8 mouse cellular contexts compared by ENCODE assay signal in genomic region chr4:132198285-132198712, GRCm38 (mm10). TPM values are rescaled to one million over a fixed set of nuclear protein-coding genes. Genes with fewer than 3 reads are reported as not detected.
DNase-seq lines count a peak whose midpoint lies in the region; ATAC-seq and TF ChIP-seq lines count a peak whose summit lies in the region.
"Had no signal": no experiment of that assay in that cellular context is flagged by ENCODE, and none has a peak within 500 bp of the region (broad histone marks: within the 10 kb centered on the region; RNA-seq: fewer than 3 reads in every experiment).

No protein-coding gene starts in this region.

- no peak overlapping the region for H3K4me3 ChIP-seq in ES-Bruce4 (ENCODE audit: low read depth, low read length)
- H3K4me3 ChIP-seq in liver, embryonic 16.5 days (ENCODE audit: low read depth, low read length), result no peak overlapping the region
- H3K4me3 ChIP-seq in limb, embryonic 10.5 days, result no peak overlapping the region
- H3K4me3 ChIP-seq: embryonic facial prominence, embryonic 15.5 days had no signal

- TF ChIP-seq CTCF in ES-Bruce4 (IDR thresholded peaks at IDR 0.05; ENCODE audit: low read depth, low read length), result no peak

- DNase-seq in CD4-positive helper T cell, adult 2 months (ENCODE audit: low read depth, low spot score), result peak; percentile 59
- DNase-seq in thymus, postnatal 4 days, result peak; percentile 60
- DNase-seq in cerebellum, adult 11-12 months, result no peak
- no peak for DNase-seq in limb, embryonic 10.5 days (ENCODE audit: low spot score)

- peaks cover 2% of the 10 kb centered on the region for H3K4me1 ChIP-seq in ES-Bruce4 (ENCODE audit: control insufficient read depth, insufficient read depth, low read length)
- peaks cover 21% of the 10 kb centered on the region for H3K4me1 ChIP-seq in liver, embryonic 16.5 days (ENCODE audit: control insufficient read depth, low read depth, low read length)
- no peaks in the 10 kb centered on the region for H3K4me1 ChIP-seq in limb, embryonic 10.5 days

- no peaks in the 10 kb centered on the region for H3K27me3 ChIP-seq in ES-Bruce4 (ENCODE audit: control insufficient read depth, insufficient read depth, low read length, poor library complexity, severe bottlenecking)
- no peaks in the 10 kb centered on the region for H3K27me3 ChIP-seq in liver, embryonic 16.5 days (ENCODE audit: control insufficient read depth, insufficient read depth, low read depth, low read length)
- H3K27me3 ChIP-seq in limb, embryonic 10.5 days (ENCODE audit: low read depth, poor library complexity, severe bottlenecking), result no peaks in the 10 kb centered on the region
- H3K27me3 ChIP-seq: embryonic facial prominence, embryonic 15.5 days had no signal

- peaks cover 59% of the 10 kb centered on the region for H3K36me3 ChIP-seq in ES-Bruce4 (ENCODE audit: control insufficient read depth, insufficient read depth, low read length, poor library complexity, severe bottlenecking)
- H3K36me3 ChIP-seq in liver, embryonic 16.5 days (ENCODE audit: control insufficient read depth, insufficient read depth), result peaks cover 4% of the 10 kb centered on the region
- H3K36me3 ChIP-seq in limb, embryonic 10.5 days, result peaks cover 97% of the 10 kb centered on the region

- no peak for TF ChIP-seq POLR2A in ES-Bruce4 (IDR thresholded peaks at IDR 0.05; ENCODE audit: insufficient read depth, low read length)

- H3K9me3 ChIP-seq in ES-Bruce4 (replicated peaks; ENCODE audit: control insufficient read depth, insufficient read depth, low read length, poor library complexity, severe bottlenecking), result no peaks in the 10 kb centered on the region
- no peaks in the 10 kb centered on the region for H3K9me3 ChIP-seq in liver, embryonic 16.5 days (replicated peaks; ENCODE audit: control insufficient read depth, low read length)
- H3K9me3 ChIP-seq in limb, embryonic 10.5 days (replicated peaks), result no peaks in the 10 kb centered on the region
- H3K9me3 ChIP-seq: embryonic facial prominence, embryonic 15.5 days had no signal

- peak; percentile 44 to 64; a peak in 3 of 4 replicates for ATAC-seq in hematopoietic stem cell, adult 5-6 weeks (replicated peaks in 1 of 2; ENCODE audit: insufficient read depth in 1 of 2, low FRiP score in 2 of 2, low TSS enrichment in 1 of 2, low read depth in 1 of 2, poor library complexity in 2 of 2, severe bottlenecking in 2 of 2)
- ATAC-seq in liver, embryonic 16.5 days (ENCODE audit: low read depth), result peak; percentile 80

- 27% methylated on average over 4 of the region's 4 CpGs for WGBS in liver, embryonic 16.5 days (ENCODE audit: insufficient replicate concordance)
- WGBS in limb, embryonic 10.5 days, result 71% methylated on average over 4 of the region's 4 CpGs

- no peak overlapping the region for H3K9ac ChIP-seq in ES-Bruce4 (ENCODE audit: low read depth, poor library complexity, severe bottlenecking)
- no peak overlapping the region for H3K9ac ChIP-seq in liver, embryonic 16.5 days (ENCODE audit: low read depth, low read length)
- H3K9ac ChIP-seq: embryonic facial prominence, embryonic 15.5 days had no signal

- no peak for TF ChIP-seq EP300 in ES-Bruce4 (IDR thresholded peaks at IDR 0.05; ENCODE audit: insufficient read depth, low read depth, low read length)

- no peak overlapping the region for H3K4me2 ChIP-seq in liver, embryonic 16.5 days (ENCODE audit: low read depth, low read length)
- H3K4me2 ChIP-seq: embryonic facial prominence, embryonic 15.5 days had no signal

- peak overlapping the region; percentile 80; the same call in 1 of the 2 replicates for H3K27ac ChIP-seq in ES-Bruce4 (ENCODE audit: insufficient read depth, low read length)
- peak overlapping the region; percentile 57 for H3K27ac ChIP-seq in liver, embryonic 16.5 days (ENCODE audit: low read length)
- no peak overlapping the region for H3K27ac ChIP-seq in limb, embryonic 10.5 days
- H3K27ac ChIP-seq: embryonic facial prominence, embryonic 15.5 days had no signal

RNA-seq across cellular contexts. Expression of gene Ythdf2, which starts 13.8 kb away (rescaled TPM):
- 88.7 and 91.1 TPM in 2 replicates for polyA plus RNA-seq in ES-Bruce4 (2011; ENCODE audit: insufficient read depth, insufficient read length, low read depth, missing spikeins)
- total RNA-seq in hematopoietic stem cell, adult 5-6 weeks (2017), result 77.9 and 81.3 TPM in 2 replicates
- 24.9 and 28.5 TPM in 2 replicates for polyA plus RNA-seq in liver, embryonic 16.5 days (2015; fragmentation: Nextera tagmentation; extraction: Ambion mirVana)
- polyA plus RNA-seq in limb, embryonic 10.5 days (2016; fragmentation: Nextera tagmentation; extraction: Ambion mirVana), result 151 TPM in 2 replicates

RNA-seq across cellular contexts. Expression of gene Oprd1, which starts 54.0 kb away (rescaled TPM):
- 0.54 and 0.82 TPM in 2 replicates for polyA plus RNA-seq in ES-Bruce4 (2011; ENCODE audit: insufficient read depth, insufficient read length, low read depth, missing spikeins)
- total RNA-seq in hematopoietic stem cell, adult 5-6 weeks (2017), result 0.06 TPM in 1 of 2 replicates, not detected in the other
- polyA plus RNA-seq in liver, embryonic 16.5 days (2015; fragmentation: Nextera tagmentation; extraction: Ambion mirVana), result 0.02 and 0.04 TPM in 2 replicates
- polyA plus RNA-seq in limb, embryonic 10.5 days (2016; fragmentation: Nextera tagmentation; extraction: Ambion mirVana), result 0.16 and 0.19 TPM in 2 replicates

Comparison
In these comparisons a context has a peak if more than half of its experiments do, and no peak if none do; other contexts are left out.
1. DNase-seq: peak in CD4-positive helper T cell, adult 2 months (single experiment) and thymus, postnatal 4 days (single experiment); none in cerebellum, adult 11-12 months (single experiment) and limb, embryonic 10.5 days (single experiment).